Mouse (Mus musculus): Measurements from ENCODE around the gene Txlna. TPM values are rescaled to one million over a fixed set of nuclear protein-coding genes. Genes with fewer than 3 reads are reported as not detected.

The Txlna gene
- total RNA-seq, 2 experiments from 2014 or later: 44.0 to 44.1 TPM

DNA sequence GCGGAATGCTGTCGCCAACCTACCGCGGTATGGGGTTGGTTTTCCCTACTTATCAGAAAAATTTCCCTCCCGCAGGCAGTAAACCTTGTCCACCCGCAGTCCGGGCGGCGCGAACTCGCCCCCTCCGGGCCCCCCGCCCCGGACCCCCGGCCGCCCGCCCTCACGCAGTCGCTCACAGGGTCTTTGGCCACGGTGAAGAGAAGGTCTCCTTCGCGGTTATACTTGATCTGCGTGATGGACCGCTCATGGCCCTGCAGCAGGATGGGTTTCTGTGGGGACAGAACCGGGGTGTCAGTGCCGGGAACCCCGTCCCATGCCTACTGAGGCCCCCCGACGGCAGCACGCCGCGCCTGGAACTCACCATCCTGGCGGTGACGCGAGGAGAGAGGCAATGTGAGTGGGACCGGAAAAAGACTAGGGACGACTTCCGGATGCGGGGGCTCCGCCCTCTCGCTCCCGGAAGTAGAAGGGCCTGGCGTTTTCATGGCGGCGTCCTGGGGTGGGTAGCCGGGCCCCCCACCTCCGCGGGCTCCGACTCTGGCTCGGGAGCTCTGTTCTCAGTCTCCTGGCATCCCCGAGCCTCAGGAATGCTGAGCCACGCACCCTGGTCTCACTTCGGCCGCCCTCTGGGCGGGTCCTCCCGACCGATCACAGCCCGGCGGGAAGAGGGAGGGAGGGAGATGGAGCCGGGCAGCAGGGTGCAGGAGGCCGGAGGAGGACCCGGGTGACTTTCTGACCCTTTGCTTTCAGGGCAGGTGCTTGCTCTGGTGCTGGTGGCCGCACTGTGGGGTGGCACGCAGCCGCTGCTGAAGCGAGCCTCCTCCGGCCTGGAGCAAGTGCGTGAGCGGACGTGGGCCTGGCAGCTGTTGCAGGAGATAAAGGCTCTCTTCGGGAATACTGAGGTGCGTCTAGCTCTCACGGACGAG is 40.4 kb downstream of the Txlna start, which contains the start of the genes Eif3i and Tmem234:
Gene Eif3i, minus strand, starts transcription at position 416 of the 926 bp plus-strand sequence.
Gene Tmem234, plus strand, starts transcription at position 436 of the 926 bp plus-strand sequence.
- DNase-seq (ENCODE audit: extremely low spot score in 1 of 2, low spot score in 1 of 2): peak; percentile 66 to 72

DNA sequence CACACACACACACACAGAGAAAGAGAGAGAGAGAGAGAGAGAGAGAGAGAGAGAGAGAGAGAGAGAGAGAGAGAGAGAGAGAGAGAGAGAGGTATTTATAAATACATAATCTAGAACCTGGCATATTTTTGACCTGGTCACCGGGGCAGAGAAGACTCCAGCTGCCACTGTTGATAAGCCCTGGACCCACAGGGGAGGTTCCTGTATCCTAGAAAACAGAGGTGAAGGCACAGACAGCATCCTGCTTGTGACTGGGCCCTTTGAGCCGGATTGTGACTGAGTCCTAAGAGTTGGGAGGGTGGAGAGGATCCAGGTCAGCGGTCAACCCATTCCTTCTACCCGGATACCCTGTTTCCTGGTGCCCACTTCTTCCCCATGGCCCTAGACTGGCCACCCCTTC is 52.0 kb downstream of the Txlna start:
- DNase-seq (ENCODE audit: extremely low spot score in 1 of 2, low spot score in 1 of 2): no peak

DNA sequence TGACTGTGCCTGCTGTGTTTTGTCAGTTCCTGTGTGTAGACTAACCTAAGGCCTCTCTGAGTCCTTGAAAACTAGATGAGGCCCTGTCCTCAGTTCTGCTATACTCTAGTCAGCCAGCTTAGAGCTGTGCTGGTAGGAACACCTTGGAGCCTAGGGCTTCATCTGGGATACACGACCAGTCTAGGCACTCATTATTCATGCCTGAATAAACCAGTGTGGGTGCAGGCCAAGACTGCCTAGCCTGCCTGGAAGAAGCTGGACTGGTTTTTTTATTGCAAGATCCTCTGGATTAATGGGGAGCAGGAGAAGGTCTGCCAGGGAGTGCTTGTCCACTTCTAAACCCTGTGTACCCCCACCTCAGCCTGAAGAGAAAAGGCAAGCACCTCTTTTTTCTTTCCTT is 53.9 kb downstream of the Txlna start:
- DNase-seq (ENCODE audit: extremely low spot score in 1 of 2, low spot score in 1 of 2): no peak

DNA sequence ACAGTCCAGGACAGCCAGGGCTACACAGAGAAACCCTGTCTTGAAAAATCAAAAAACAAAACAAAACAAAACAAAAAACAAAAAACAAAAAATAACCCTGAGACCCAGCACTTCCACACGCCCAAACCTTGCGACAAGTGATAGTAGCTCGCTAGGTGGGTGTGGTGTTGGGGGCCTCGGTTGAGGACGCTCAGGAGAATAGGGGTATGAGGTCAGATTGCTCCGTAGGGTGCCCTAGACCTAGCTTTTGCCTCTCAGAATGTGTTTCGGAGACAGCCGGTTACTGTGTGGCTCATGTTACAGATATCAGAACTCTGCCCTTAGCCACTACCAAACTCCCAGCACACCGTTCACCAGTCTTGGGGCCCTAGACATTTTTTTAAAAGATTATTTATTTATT is 55.1 kb downstream of the Txlna start:
- DNase-seq (ENCODE audit: extremely low spot score in 1 of 2, low spot score in 1 of 2): no peak

DNA sequence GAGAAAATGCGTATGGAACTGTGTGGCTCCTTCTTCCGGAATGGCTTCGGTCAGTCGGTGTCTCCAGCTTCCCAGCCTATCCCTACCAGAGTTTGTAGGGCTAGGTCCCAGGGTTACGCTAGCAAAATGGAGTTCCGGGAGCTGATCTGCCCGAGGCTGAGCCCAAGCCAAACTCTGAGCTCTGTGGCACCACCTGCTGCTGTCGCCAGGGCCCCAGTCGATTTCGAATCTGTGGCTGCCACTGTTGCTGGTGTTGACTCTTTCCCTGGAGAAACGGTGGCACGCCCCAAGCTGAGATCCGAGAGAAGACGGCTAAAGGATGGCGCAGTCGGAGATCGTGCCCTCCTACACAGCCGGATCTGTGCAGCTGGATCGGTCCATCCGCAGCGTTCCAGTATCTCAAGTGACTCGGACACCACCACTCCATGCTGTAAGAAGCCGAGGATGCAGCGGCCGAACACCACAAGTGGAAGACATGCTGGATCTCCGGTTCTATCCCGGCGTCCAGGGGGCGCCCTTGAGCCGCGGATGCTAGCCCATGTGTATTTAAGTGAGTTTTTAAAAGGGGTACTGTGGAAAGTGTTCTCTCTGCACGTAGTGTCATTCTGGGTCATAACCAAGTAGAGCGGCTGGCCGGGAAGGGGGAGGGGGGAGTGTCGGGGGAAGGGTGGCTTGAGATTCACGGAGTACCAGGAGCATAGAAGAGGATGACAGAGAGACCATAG is 55.8 kb downstream of the Txlna start:
- DNase-seq (ENCODE audit: extremely low spot score in 1 of 2, low spot score in 1 of 2): peak; percentile 68 to 89

DNA sequence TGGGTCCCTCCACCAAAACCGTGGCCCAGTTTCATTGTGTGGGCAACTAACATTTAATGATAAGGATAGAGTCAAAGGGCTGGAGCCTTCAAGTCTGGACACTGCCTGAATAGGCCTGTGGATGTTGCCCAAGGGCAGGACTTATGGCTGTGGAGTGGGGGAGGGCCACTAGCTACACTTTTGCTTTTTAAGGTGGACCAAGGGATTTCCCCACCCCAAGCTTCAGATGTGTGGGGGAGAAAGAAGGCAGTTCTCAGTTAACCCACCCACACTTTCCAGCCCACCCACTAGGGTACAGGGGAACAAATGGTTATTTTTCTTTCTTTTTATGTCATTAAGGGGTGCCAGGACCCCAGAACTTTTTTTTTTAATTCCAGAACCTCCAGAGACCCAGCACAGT is 56.5 kb downstream of the Txlna start:
- no peak for DNase-seq (ENCODE audit: extremely low spot score in 1 of 2, low spot score in 1 of 2)

DNA sequence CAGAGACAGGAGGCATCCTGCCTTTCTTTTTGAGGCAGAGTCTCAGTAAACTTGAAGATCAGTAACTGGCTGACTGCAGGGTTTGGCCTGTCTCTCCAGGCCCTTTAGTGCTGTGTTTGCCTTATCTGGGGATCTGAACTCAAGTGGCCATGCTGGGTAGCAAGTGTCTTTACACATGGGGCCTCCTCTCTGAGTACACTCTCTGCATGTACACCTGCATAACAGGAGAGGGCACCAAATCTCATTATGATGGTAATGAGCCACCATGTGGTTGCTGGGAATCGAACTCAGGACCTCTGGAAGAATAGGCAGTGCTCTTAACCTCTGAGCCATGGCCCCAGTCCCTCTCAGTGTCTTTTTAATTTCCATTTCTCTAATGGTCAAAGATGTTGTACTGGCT is 58.6 kb downstream of the Txlna start:
- no peak for DNase-seq (ENCODE audit: extremely low spot score in 1 of 2, low spot score in 1 of 2)

DNA sequence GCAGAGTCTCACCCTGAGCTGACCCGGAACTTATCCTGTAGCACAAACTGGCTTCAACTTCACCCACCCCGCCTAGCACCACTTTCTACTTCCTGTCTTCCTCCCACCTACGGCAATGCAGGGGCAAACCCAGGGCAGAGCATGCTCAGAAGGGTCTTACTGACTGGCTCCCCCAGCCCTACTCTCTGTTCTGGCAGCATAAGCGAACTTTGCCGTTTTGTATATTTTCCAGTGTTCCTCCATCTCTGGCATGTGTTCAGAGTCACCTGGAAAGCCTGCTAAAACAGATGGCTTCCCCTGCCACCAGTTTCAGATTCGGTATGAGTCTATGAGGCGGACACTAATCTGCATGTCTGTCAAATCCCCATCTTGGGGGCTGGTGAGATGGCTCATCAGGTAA is 60.5 kb downstream of the Txlna start:
- DNase-seq (ENCODE audit: extremely low spot score in 1 of 2, low spot score in 1 of 2): no peak

DNA sequence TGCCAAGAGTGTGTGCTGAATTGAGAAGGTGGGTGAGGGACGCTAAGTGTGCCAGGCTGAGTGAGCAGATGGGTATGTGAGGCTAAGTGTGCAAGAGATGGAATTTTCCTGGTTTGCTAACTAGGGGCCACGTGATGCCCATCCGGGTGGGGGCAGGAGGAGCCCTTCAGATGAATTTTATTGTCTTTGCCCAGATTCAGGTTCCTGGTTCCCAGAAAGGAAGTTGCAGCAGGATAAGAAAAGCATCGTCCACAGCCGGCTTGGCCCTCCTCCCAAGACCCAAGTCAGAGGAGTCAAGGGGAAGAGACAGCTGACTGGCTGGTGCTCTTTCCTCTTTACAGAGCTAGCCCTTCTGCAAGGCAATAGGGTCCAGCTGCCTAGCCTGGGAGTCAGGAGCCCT is 62.4 kb downstream of the Txlna start, which contains the start of gene Fam167b:
Gene Fam167b, minus strand, starts transcription at position 84 of the 400 bp plus-strand sequence.
- no peak for DNase-seq (ENCODE audit: extremely low spot score in 1 of 2, low spot score in 1 of 2)

DNA sequence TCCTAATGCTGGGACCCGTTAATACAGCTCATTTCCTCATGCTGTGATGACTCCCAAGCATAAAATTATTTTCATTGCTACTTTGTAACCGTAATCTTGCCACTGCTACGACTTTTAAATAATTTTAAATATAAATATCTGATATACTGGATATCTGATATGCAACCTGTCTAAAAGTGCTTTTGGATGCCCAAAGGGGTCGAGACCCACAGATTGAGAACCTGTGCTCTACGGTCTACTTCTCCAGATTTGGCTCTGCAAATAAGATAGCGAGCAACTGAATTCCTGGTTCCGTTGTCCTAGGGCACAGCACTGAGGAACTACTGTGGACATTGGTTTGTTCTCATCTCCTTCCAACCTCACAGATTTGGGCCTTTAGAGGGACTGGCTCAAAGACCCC is 63.2 kb downstream of the Txlna start:
- DNase-seq (ENCODE audit: extremely low spot score in 1 of 2, low spot score in 1 of 2): no peak

DNA sequence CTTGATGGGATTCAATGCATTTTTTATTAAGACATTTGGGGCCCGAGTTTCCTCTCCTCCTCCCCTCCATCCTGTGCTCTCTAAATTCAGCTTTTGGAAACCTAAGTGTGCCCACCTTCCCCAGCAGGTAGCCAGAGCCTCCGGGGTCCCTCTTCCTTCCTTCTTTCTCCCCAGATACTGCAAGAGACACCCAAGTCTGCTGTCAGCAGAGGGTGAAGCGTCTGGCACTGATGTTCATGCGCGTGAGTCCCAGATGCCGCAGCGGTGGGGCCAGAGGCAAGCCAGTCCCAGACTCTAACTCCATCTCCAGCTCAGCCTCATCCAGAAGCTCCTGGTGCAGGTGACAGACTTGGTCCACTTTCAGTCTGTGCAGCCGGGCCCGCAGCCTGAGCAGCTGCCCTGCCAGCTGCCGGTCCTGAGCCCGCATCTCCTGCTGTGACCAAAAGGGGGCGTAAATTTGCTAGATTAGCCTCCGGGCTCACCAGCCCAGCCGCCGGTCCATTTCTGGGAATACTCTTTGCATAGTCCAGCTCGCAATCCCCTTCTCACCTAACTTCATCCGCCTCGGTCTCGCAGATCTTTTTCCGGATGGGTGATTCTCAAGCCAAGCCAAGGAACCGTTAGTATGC is 63.9 kb downstream of the Txlna start:
- DNase-seq (ENCODE audit: extremely low spot score in 1 of 2, low spot score in 1 of 2): peak in 1 of 2 experiments; percentile 61

Small RNA genes lying within 50 kb of the gene (microRNA-seq; reads per million reads assigned to microRNA genes)
- 3.0 to 4.0 reads per million in 2 experiments for gene Mir7016

Other genes with a start within 250 kb of the Txlna start
- gene Zbtb8b, start 200.2 kb downstream of the Txlna start, total RNA-seq (2021): 1 to 10 TPM; 4.2 to 4.6 TPM
- gene Bsdc1, start 179.5 kb downstream of the Txlna start, total RNA-seq (2021): 10 to 100 TPM; 55.4 to 57.7 TPM
- gene Tssk3, start 150.0 kb downstream of the Txlna start, total RNA-seq (2021): not detected
- not detected for gene Fam229a, start 149.9 kb downstream of the Txlna start, total RNA-seq (2021)
- gene Marcksl1, start 127.5 kb downstream of the Txlna start, total RNA-seq (2021): 100 to 1,000 TPM; 170 to 171 TPM
- 10 to 100 TPM; 37.0 to 48.7 TPM for gene Hdac1, start 98.4 kb downstream of the Txlna start, total RNA-seq (2021)
- gene Lck, start 67.4 kb downstream of the Txlna start, total RNA-seq (2021): 1 to 10 TPM; 3.3 to 3.5 TPM
- gene Fam167b, start 62.5 kb downstream of the Txlna start, total RNA-seq (2021): under 1 TPM in 1 of 2 experiments, not detected in 1; 0.81 TPM
- 100 to 1,000 TPM; 128 TPM for gene Eif3i, start 40.4 kb downstream of the Txlna start, total RNA-seq (2021)
- gene Tmem234, start 40.4 kb downstream of the Txlna start, total RNA-seq (2021): 10 to 100 TPM; 78.8 to 80.7 TPM
- gene Dcdc2b, start 26.8 kb downstream of the Txlna start, total RNA-seq (2021): 1 to 10 TPM; 3.6 to 6.8 TPM
- gene Iqcc, start 22.0 kb downstream of the Txlna start, total RNA-seq (2021): 10 to 100 TPM; 32.9 to 41.9 TPM
- 10 to 100 TPM; 71.6 to 84.5 TPM for gene Ccdc28b, start 17.1 kb downstream of the Txlna start, total RNA-seq (2021)
- 10 to 100 TPM; 91.5 to 96.8 TPM for gene Kpna6, start 31.7 kb upstream of the Txlna start, total RNA-seq (2021)
- 10 to 100 TPM; 12.5 to 18.6 TPM for gene Tmem39b, start 55.8 kb upstream of the Txlna start, total RNA-seq (2021)
- 10 to 100 TPM; 90.0 to 91.4 TPM for gene Khdrbs1, start 101.2 kb upstream of the Txlna start, total RNA-seq (2021)
- 100 to 1,000 TPM; 132 to 145 TPM for gene Ptp4a2, start 170.2 kb upstream of the Txlna start, total RNA-seq (2021)